Mouse (Mus musculus): Measurements from ENCODE around the gene Mex3a. TPM values are rescaled to one million over a fixed set of nuclear protein-coding genes. Genes with fewer than 3 reads are reported as not detected.

Gene Mex3a
- polyA plus RNA-seq, 1 experiment from 2014 or later: 43.6 TPM

DNA sequence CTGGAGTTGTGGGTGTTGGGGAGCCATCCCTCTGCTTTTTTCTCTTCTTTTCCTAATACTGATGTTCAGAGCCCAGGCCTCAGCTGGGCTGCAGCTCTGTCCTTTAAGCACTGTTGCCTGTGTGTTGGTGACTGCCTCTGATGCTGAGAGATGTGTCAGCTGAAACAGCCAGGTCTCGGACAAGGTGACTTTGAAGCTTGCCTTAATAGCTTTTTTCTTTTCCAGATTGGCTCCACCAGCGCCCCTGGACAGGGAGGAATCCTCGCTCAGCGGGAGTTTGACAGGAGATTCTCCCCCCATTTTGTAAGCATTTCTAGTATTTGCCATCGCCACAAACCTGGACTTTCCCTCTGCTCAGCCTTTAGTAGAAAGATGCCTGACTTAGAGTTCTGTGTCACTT is 54.4 kb downstream of the Mex3a start:
- WGBS: 93% methylated on average over 5 of the region's 5 CpGs
- peaks cover 20% of the 10 kb centered on the region for H3K36me3 ChIP-seq (ENCODE audit: control insufficient read depth, insufficient read depth, low read length)

DNA sequence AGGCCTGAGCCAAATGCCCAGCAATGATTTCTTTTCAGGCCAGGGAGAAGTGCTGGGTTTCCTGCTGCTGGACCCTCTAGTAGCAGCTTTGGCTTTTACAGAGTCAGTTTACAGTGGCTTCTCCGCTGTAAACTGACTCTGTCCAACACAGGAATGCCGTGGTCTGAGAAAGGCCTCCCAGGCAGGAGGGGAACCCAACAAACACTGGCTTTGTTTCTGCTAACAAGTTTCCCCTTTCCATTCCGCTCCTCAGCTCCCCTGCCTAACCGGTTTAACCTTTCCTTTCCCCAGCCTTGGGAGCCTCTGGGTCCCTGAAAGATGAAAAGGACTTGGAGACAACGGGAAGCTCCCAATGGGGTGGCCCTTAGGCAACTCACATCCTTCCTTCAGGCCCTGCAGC is 58.1 kb downstream of the Mex3a start:
- Histone ChIP-seq H3K27me3 (ENCODE audit: control insufficient read depth, insufficient read depth, low read length) (no peaks in the 10 kb centered on the region), H3K36me3 (ENCODE audit: control insufficient read depth, insufficient read depth, low read length) (peaks cover 18% of the 10 kb centered on the region), H3K27ac (ENCODE audit: low read depth, low read length) (no peak overlapping the region), H3K9me3 (ENCODE audit: control insufficient read depth, low read length) (no peaks in the 10 kb centered on the region), H3K4me3 (ENCODE audit: low read depth, low read length) (no peak overlapping the region), H3K4me2 (ENCODE audit: low read depth) (no peak overlapping the region), H3K9ac (ENCODE audit: low read length) (no peak overlapping the region), H3K4me1 (ENCODE audit: control insufficient read depth, insufficient read depth, low read length) (peaks cover 2% of the 10 kb centered on the region; the same call in 1 of the 2 replicates)
- DNase-seq (ENCODE audit: low spot score) (no peak), ATAC-seq (ENCODE audit: insufficient read depth, low FRiP score, low TSS enrichment) (no peak)
- WGBS: 44% methylated on average over 5 of the region's 5 CpGs

More for the DNA sequence above, 54.4 kb downstream of the Mex3a start:
- Histone ChIP-seq H3K27me3 (ENCODE audit: control insufficient read depth, insufficient read depth, low read length) (no peaks in the 10 kb centered on the region), H3K4me3 (ENCODE audit: low read depth, low read length) (no peak overlapping the region), H3K4me1 (ENCODE audit: control insufficient read depth, insufficient read depth, low read length) (peaks cover 2% of the 10 kb centered on the region; the same call in 1 of the 2 replicates), H3K27ac (ENCODE audit: low read depth, low read length) (no peak overlapping the region), H3K4me2 (ENCODE audit: low read depth) (no peak overlapping the region), H3K9ac (ENCODE audit: low read length) (no peak overlapping the region), H3K9me3 (ENCODE audit: control insufficient read depth, low read length) (no peaks in the 10 kb centered on the region)
- DNase-seq (ENCODE audit: low spot score): no peak
- no peak for ATAC-seq (ENCODE audit: insufficient read depth, low FRiP score, low TSS enrichment)

MicroRNAs encoded within 50 kb of the gene (microRNA counts, 519-probe panel; counts per million panel counts)
- microRNA mmu-miR-1905: 171 counts per million, percentile 57 among the panel's probes with 10 or more counts

Small RNAs within 50 kb of the gene (microRNA-seq; reads per million reads assigned to microRNA genes)
- not detected for gene Mir1905

Other genes with a start within 250 kb of the Mex3a start
- not detected in 2 replicates for gene Gm38392, start 245.2 kb upstream of the Mex3a start, polyA plus RNA-seq (2014; fragmentation: Nextera tagmentation; extraction: Ambion mirVana)
- gene Tsacc, start 235.4 kb upstream of the Mex3a start, polyA plus RNA-seq (2014; fragmentation: Nextera tagmentation; extraction: Ambion mirVana): 9.1 and 10.7 TPM in 2 replicates
- 768 and 797 TPM in 2 replicates for gene Cct3, start 235.3 kb upstream of the Mex3a start, polyA plus RNA-seq (2014; fragmentation: Nextera tagmentation; extraction: Ambion mirVana)
- 70.5 and 84.5 TPM in 2 replicates for gene Glmp, start 207.4 kb upstream of the Mex3a start, polyA plus RNA-seq (2014; fragmentation: Nextera tagmentation; extraction: Ambion mirVana)
- gene Tmem79, start 196.2 kb upstream of the Mex3a start, polyA plus RNA-seq (2014; fragmentation: Nextera tagmentation; extraction: Ambion mirVana): 1.7 and 2.1 TPM in 2 replicates
- 48.8 and 57.2 TPM in 2 replicates for gene Smg5, start 196.1 kb upstream of the Mex3a start, polyA plus RNA-seq (2014; fragmentation: Nextera tagmentation; extraction: Ambion mirVana)
- gene Paqr6, start 167.8 kb upstream of the Mex3a start, polyA plus RNA-seq (2014; fragmentation: Nextera tagmentation; extraction: Ambion mirVana): 1.1 and 1.2 TPM in 2 replicates
- 0.31 TPM in 1 of 2 replicates, not detected in the other for gene Bglap3, start 159.7 kb upstream of the Mex3a start, polyA plus RNA-seq (2014; fragmentation: Nextera tagmentation; extraction: Ambion mirVana)
- gene Bglap2, start 153.7 kb upstream of the Mex3a start, polyA plus RNA-seq (2014; fragmentation: Nextera tagmentation; extraction: Ambion mirVana): not detected in 2 replicates
- not detected in 2 replicates for gene Bglap, start 147.9 kb upstream of the Mex3a start, polyA plus RNA-seq (2014; fragmentation: Nextera tagmentation; extraction: Ambion mirVana)
- 118 and 124 TPM in 2 replicates for gene Pmf1, start 122.1 kb upstream of the Mex3a start, polyA plus RNA-seq (2014; fragmentation: Nextera tagmentation; extraction: Ambion mirVana)
- 24.8 and 27.0 TPM in 2 replicates for gene Slc25a44, start 107.3 kb upstream of the Mex3a start, polyA plus RNA-seq (2014; fragmentation: Nextera tagmentation; extraction: Ambion mirVana)
- gene Sema4a, start 71.2 kb upstream of the Mex3a start, polyA plus RNA-seq (2014; fragmentation: Nextera tagmentation; extraction: Ambion mirVana): 5.8 and 6.1 TPM in 2 replicates
- 16.1 and 17.4 TPM in 2 replicates for gene Lmna, start 22.4 kb upstream of the Mex3a start, polyA plus RNA-seq (2014; fragmentation: Nextera tagmentation; extraction: Ambion mirVana)
- 0.70 and 0.78 TPM in 2 replicates for gene Rab25, start 15.9 kb downstream of the Mex3a start, polyA plus RNA-seq (2014; fragmentation: Nextera tagmentation; extraction: Ambion mirVana)
- 82.1 and 98.4 TPM in 2 replicates for gene Lamtor2, start 20.7 kb downstream of the Mex3a start, polyA plus RNA-seq (2014; fragmentation: Nextera tagmentation; extraction: Ambion mirVana)
- gene Ubqln4, start 21.4 kb downstream of the Mex3a start, polyA plus RNA-seq (2014; fragmentation: Nextera tagmentation; extraction: Ambion mirVana): 80.2 and 84.0 TPM in 2 replicates
- gene Ssr2, start 43.5 kb downstream of the Mex3a start, polyA plus RNA-seq (2014; fragmentation: Nextera tagmentation; extraction: Ambion mirVana): 185 and 195 TPM in 2 replicates
- 142 and 145 TPM in 2 replicates for gene Arhgef2, start 73.6 kb downstream of the Mex3a start, polyA plus RNA-seq (2014; fragmentation: Nextera tagmentation; extraction: Ambion mirVana)
- gene Rxfp4, start 120.7 kb downstream of the Mex3a start, polyA plus RNA-seq (2014; fragmentation: Nextera tagmentation; extraction: Ambion mirVana): not detected in 2 replicates
- 111 TPM in 2 replicates for gene Khdc4, start 153.4 kb downstream of the Mex3a start, polyA plus RNA-seq (2014; fragmentation: Nextera tagmentation; extraction: Ambion mirVana)
- 50.3 and 52.3 TPM in 2 replicates for gene Rit1, start 184.4 kb downstream of the Mex3a start, polyA plus RNA-seq (2014; fragmentation: Nextera tagmentation; extraction: Ambion mirVana)
- gene Syt11, start 242.8 kb downstream of the Mex3a start, polyA plus RNA-seq (2014; fragmentation: Nextera tagmentation; extraction: Ambion mirVana): 153 and 172 TPM in 2 replicates